Mouse (Mus musculus): ENCODE data around the gene Cic. TPM values are rescaled to one million over a fixed set of nuclear protein-coding genes. Genes with fewer than 3 reads are reported as not detected.
A peak's percentile ranks its signal among the peaks of the same experiment; 100 is the strongest.

Gene Cic
- polyA plus RNA-seq, 1 experiment, result 270 TPM

- under 1% methylated on average over 98 of the region's 108 CpGs for WGBS
- H3K27ac ChIP-seq (ENCODE audit: control insufficient read depth, insufficient read depth, low read length), result peak overlapping the region; percentile 16; the same call in 1 of the 2 replicates
- peak; percentile 98 for DNase-seq
- H3K27me3 ChIP-seq (ENCODE audit: control insufficient read depth, insufficient read depth, low read length), result no peaks in the 10 kb centered on the region
- peaks cover 19% of the 10 kb centered on the region for H3K36me3 ChIP-seq (ENCODE audit: control insufficient read depth, insufficient read depth, low read length)
- peaks cover 46% of the 10 kb centered on the region for H3K4me1 ChIP-seq (replicated peaks; ENCODE audit: control insufficient read depth, insufficient read depth, low read length)
- H3K4me3 ChIP-seq (ENCODE audit: control insufficient read depth, insufficient read depth, low read length), result peak overlapping the region; percentile 64
- TF ChIP-seq POLR2A (IDR thresholded peaks at IDR 0.05; ENCODE audit: control insufficient read depth, extremely low read depth, insufficient read depth, low read length, poor library complexity) (peak; percentile 55), CTCF (IDR thresholded peaks at IDR 0.05; ENCODE audit: borderline replicate concordance, control insufficient read depth, extremely low read depth, insufficient read depth, low read length, poor library complexity) (peak; percentile 50; the same call in 1 of the 2 replicates)
Observed at GRCm38 (mm10) chr7:25281734-25282601, 14.5 kb downstream of the Cic start.

GRCm38 (mm10) chr7:25282731-25283211, 15.3 kb downstream of the Cic start:
- no peaks in the 10 kb centered on the region for H3K27me3 ChIP-seq (ENCODE audit: control insufficient read depth, insufficient read depth, low read length)
- peak overlapping the region; percentile 58 for H3K4me3 ChIP-seq (ENCODE audit: control insufficient read depth, insufficient read depth, low read length)
- under 1% methylated on average over 29 of the region's 36 CpGs for WGBS
- H3K36me3 ChIP-seq (ENCODE audit: control insufficient read depth, insufficient read depth, low read length), result peaks cover 27% of the 10 kb centered on the region
- DNase-seq, result peak; percentile 47
- H3K4me1 ChIP-seq (replicated peaks; ENCODE audit: control insufficient read depth, insufficient read depth, low read length), result peaks cover 40% of the 10 kb centered on the region
- no peak for TF ChIP-seq CTCF (IDR thresholded peaks at IDR 0.05; ENCODE audit: borderline replicate concordance, control insufficient read depth, extremely low read depth, insufficient read depth, low read length, poor library complexity)
- no peak for TF ChIP-seq POLR2A (IDR thresholded peaks at IDR 0.05; ENCODE audit: control insufficient read depth, extremely low read depth, insufficient read depth, low read length, poor library complexity)
- peak overlapping the region; percentile 14; the same call in 1 of the 2 replicates for H3K27ac ChIP-seq (ENCODE audit: control insufficient read depth, insufficient read depth, low read length)

GRCm38 (mm10) chr7:25283637-25284036, 16.1 kb downstream of the Cic start:
- no peak for DNase-seq
- 23% methylated on average over 5 of the region's 5 CpGs for WGBS
- Histone ChIP-seq H3K4me3 (ENCODE audit: control insufficient read depth, insufficient read depth, low read length) (peak overlapping the region; percentile 58), H3K27me3 (ENCODE audit: control insufficient read depth, insufficient read depth, low read length) (no peaks in the 10 kb centered on the region), H3K36me3 (ENCODE audit: control insufficient read depth, insufficient read depth, low read length) (peaks cover 36% of the 10 kb centered on the region), H3K27ac (ENCODE audit: control insufficient read depth, insufficient read depth, low read length) (no peak overlapping the region), H3K4me1 (replicated peaks; ENCODE audit: control insufficient read depth, insufficient read depth, low read length) (peaks cover 40% of the 10 kb centered on the region)
- TF ChIP-seq CTCF (IDR thresholded peaks at IDR 0.05; ENCODE audit: borderline replicate concordance, control insufficient read depth, extremely low read depth, insufficient read depth, low read length, poor library complexity), result no peak
- TF ChIP-seq POLR2A (IDR thresholded peaks at IDR 0.05; ENCODE audit: control insufficient read depth, extremely low read depth, insufficient read depth, low read length, poor library complexity), result no peak

GRCm38 (mm10) chr7:25284171-25284570, 16.7 kb downstream of the Cic start:
- Histone ChIP-seq H3K4me1 (replicated peaks; ENCODE audit: control insufficient read depth, insufficient read depth, low read length) (peaks cover 40% of the 10 kb centered on the region), H3K27ac (ENCODE audit: control insufficient read depth, insufficient read depth, low read length) (no peak overlapping the region), H3K36me3 (ENCODE audit: control insufficient read depth, insufficient read depth, low read length) (peaks cover 41% of the 10 kb centered on the region), H3K27me3 (ENCODE audit: control insufficient read depth, insufficient read depth, low read length) (no peaks in the 10 kb centered on the region), H3K4me3 (ENCODE audit: control insufficient read depth, insufficient read depth, low read length) (no peak overlapping the region)
- DNase-seq, result no peak
- 74% methylated on average over 2 of the region's 2 CpGs for WGBS
- no peak for TF ChIP-seq POLR2A (IDR thresholded peaks at IDR 0.05; ENCODE audit: control insufficient read depth, extremely low read depth, insufficient read depth, low read length, poor library complexity)
- no peak for TF ChIP-seq CTCF (IDR thresholded peaks at IDR 0.05; ENCODE audit: borderline replicate concordance, control insufficient read depth, extremely low read depth, insufficient read depth, low read length, poor library complexity)

GRCm38 (mm10) chr7:25284766-25285165, 17.3 kb downstream of the Cic start:
- Histone ChIP-seq H3K27me3 (ENCODE audit: control insufficient read depth, insufficient read depth, low read length) (no peaks in the 10 kb centered on the region), H3K27ac (ENCODE audit: control insufficient read depth, insufficient read depth, low read length) (no peak overlapping the region), H3K4me1 (replicated peaks; ENCODE audit: control insufficient read depth, insufficient read depth, low read length) (peaks cover 35% of the 10 kb centered on the region), H3K36me3 (ENCODE audit: control insufficient read depth, insufficient read depth, low read length) (peaks cover 47% of the 10 kb centered on the region), H3K4me3 (ENCODE audit: control insufficient read depth, insufficient read depth, low read length) (no peak overlapping the region)
- 78% methylated on average over 5 of the region's 5 CpGs for WGBS
- DNase-seq, result no peak
- TF ChIP-seq POLR2A (IDR thresholded peaks at IDR 0.05; ENCODE audit: control insufficient read depth, extremely low read depth, insufficient read depth, low read length, poor library complexity) (no peak), CTCF (IDR thresholded peaks at IDR 0.05; ENCODE audit: borderline replicate concordance, control insufficient read depth, extremely low read depth, insufficient read depth, low read length, poor library complexity) (no peak)

GRCm38 (mm10) chr7:25285511-25286238, 18.2 kb downstream of the Cic start:
- no peak for DNase-seq
- WGBS, result 98% methylated on average over 20 of the region's 20 CpGs
- Histone ChIP-seq H3K27ac (ENCODE audit: control insufficient read depth, insufficient read depth, low read length) (no peak overlapping the region), H3K36me3 (ENCODE audit: control insufficient read depth, insufficient read depth, low read length) (peaks cover 48% of the 10 kb centered on the region), H3K27me3 (ENCODE audit: control insufficient read depth, insufficient read depth, low read length) (no peaks in the 10 kb centered on the region), H3K4me3 (ENCODE audit: control insufficient read depth, insufficient read depth, low read length) (no peak overlapping the region), H3K4me1 (replicated peaks; ENCODE audit: control insufficient read depth, insufficient read depth, low read length) (peaks cover 26% of the 10 kb centered on the region)
- TF ChIP-seq POLR2A (IDR thresholded peaks at IDR 0.05; ENCODE audit: control insufficient read depth, extremely low read depth, insufficient read depth, low read length, poor library complexity) (no peak), CTCF (IDR thresholded peaks at IDR 0.05; ENCODE audit: borderline replicate concordance, control insufficient read depth, extremely low read depth, insufficient read depth, low read length, poor library complexity) (no peak)

Data from thymus, adult 2 months (tissue).